Mouse (Mus musculus) cerebellum, adult 2 months (tissue): ENCODE data around the gene 4932438A13Rik.

Source experiments
- CTCF ChIP-seq: fragments of 200-500 bp; IDR thresholded peaks from 2 replicates; pipeline ENCODE4 v1.5.1; 2011; ENCODE audit warnings: low read depth, mild to moderate bottlenecking, control low read depth, low read length, moderate library complexity, borderline replicate concordance; ENCODE audit not compliant: insufficient read depth
- POLR2A ChIP-seq: fragments of 200-500 bp; IDR thresholded peaks from 2 replicates; pipeline ENCODE4 v1.6.1; 2011; ENCODE audit warnings: low read length, control low read depth, borderline replicate concordance; ENCODE audit not compliant: insufficient read depth

GRCm38 (mm10) chr3:36825554-36825953 is 37.4 kb upstream of the 4932438A13Rik start:
- TF ChIP-seq CTCF: no peak
- no peak for TF ChIP-seq POLR2A
